Mouse (Mus musculus): Measurements from ENCODE around the gene Agap2.

Gene Agap2

DNA sequence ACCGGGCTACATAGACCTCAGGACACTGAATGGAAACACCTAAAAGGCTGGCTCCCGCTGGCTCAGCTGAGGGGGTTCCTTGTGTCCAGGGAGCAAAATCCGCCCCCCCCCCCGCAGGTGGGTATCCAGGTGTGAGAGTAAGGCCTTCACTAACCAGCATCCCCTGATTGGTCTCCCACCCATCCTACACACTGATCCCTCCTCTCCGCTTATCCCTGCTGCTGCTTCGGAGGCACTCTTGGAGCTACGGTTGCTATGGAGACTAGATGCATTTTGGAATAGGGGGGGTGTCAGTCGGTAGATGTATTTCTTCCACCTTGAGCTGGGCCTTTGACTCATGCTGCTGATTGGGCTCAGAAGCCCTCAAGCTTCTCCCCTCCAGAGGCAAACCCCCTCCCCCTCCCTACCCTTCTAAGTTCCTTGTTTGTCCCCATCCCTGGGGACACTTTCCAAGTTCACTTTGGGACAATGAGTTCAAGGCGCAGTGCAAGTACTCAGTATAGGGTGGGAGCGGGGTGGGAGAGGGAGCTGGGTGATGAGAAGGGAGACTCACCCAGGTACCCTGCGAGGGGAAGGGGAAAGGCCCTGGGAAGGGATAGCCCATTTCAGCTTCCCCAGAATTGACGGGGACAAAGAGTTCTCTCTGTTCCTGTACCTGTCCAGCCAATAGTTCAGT lies 3.1 kb downstream of the Agap2 start:
- DNase-seq, result no peak

GRCm38 (mm10) chr10:127078677-127079575 lies 3.8 kb downstream of the Agap2 start:
- peak; percentile 48 for DNase-seq

DNA sequence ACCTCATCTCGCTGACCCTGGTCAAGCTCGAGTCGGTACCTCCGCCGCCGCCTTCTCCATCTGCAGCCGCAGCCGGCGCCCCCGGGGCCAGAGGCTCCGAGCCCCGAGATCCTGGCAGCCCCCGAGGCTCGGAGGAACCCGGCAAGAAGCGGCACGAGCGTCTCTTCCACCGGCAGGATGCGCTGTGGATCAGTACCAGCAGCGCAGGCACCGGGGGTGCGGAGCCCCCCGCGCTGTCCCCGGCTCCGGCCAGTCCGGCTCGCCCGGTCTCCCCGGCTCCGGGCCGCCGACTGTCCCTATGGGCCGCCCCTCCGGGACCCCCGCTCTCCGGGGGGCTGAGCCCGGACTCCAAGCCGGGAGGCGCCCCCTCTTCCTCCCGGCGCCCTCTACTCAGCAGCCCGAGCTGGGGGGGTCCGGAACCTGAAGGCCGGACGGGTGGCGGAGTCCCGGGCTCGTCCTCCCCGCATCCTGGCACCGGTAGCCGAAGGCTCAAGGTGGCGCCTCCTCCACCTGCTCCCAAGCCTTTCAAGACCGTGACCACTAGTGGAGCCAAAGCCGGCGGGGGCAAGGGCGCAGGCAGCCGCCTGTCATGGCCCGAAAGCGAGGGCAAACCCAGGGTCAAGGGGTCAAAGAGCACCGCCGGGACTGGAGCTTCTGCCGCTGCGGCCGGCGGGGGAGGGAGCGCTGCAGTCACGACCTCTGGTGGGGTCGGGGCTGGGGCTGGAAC lies 4.7 kb downstream of the Agap2 start:
- DNase-seq, result no peak

DNA sequence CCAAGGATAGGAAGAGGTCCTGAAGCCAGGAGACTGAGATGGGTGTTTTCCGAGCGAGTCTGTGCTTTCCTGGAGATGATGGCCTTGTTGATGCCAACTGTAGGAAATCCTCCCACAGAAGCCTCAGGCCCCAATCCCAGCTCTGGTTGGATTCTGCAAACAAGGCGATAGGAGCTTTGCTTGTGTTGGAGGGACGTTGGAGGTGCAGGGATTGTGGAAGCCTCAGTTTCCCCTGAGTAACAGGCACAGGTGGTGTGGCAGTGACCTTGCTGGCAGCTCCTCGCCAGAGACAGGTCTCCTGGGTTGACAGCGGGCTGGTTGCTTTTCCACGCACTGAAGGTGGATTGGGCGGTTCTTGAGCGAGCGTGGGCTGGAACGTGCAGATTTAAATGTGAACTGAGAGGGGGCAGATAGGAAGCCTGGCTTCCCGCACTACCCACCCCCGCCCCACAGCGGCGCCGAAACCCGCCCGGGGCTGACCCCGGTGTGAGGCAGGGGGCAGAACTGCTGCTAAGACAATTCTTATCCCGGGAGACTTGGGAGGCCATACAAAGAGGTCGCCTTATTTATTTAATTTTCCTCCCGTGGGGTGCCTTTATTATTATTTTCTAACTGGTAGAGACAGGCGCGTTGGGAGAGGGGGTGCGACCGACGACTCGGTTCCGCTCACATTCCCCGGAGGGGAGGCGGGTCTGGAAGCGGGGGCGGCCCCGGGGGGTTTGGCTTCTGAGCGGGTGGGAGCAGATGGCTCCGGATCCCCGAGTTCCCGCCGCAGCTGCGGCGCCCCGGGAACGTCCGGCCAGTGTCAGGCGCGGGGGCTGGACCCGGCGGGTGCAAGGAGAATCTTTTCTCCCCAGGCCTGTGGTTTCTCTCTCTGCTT lies 6.1 kb downstream of the Agap2 start:
- peak; percentile 51 for DNase-seq

DNA sequence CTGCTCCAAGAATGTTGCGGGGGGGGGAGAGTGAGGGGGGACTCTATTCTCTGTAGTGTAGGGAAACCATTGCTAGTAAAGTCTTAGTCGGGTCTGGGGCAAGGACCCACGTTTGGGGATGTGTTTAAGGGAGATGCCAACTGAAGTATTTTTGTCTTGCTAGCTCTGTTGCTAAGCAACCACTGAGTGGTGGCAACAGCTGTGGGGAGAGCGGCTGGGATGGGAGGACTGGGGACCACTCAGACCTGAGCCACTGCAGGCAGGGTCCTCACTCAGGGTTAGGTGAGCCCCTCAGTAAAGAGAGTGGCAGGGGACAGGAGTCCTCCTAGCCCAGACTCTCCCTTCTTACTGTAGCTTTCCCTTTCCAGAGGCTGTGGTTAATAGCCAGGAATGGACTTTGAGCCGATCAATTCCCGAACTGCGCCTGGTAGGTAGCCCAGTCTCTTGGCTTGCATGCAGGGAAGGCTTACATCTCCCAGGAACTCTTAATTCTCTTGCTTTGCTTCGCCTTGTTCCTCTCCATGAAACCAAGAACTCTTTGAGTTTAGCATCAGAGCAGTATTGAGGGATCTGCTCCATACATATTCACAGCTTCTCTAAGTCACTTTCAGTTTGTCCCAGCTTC lies 7.0 kb downstream of the Agap2 start:
- DNase-seq, result no peak

GRCm38 (mm10) chr10:127083292-127083914 lies 8.3 kb downstream of the Agap2 start:
- DNase-seq, result no peak

GRCm38 (mm10) chr10:127083915-127084306 lies 8.8 kb downstream of the Agap2 start:
- no peak for DNase-seq

DNA sequence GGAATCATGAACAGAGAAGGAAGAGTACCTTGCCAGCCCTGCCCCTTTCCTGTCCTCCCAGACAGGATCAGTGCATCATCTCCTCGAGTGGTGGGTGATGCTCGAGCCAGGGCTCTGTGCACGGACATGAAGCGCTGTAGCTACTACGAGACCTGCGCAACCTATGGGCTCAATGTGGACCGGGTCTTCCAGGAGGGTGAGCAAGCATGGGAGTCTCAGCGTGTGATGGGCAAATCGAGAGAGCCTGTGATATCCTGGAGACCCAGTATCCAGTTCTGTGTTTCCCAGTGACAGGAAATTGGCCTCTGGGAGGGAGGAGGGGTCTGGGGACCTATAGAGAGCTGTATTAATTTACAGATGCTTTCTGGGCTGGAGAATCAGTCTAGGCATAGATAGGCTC lies 10.0 kb downstream of the Agap2 start:
- DNase-seq, result no peak

- DNase-seq, result no peak
Measured at GRCm38 (mm10) chr10:127085633-127086032, 10.5 kb downstream of the Agap2 start.

DNA sequence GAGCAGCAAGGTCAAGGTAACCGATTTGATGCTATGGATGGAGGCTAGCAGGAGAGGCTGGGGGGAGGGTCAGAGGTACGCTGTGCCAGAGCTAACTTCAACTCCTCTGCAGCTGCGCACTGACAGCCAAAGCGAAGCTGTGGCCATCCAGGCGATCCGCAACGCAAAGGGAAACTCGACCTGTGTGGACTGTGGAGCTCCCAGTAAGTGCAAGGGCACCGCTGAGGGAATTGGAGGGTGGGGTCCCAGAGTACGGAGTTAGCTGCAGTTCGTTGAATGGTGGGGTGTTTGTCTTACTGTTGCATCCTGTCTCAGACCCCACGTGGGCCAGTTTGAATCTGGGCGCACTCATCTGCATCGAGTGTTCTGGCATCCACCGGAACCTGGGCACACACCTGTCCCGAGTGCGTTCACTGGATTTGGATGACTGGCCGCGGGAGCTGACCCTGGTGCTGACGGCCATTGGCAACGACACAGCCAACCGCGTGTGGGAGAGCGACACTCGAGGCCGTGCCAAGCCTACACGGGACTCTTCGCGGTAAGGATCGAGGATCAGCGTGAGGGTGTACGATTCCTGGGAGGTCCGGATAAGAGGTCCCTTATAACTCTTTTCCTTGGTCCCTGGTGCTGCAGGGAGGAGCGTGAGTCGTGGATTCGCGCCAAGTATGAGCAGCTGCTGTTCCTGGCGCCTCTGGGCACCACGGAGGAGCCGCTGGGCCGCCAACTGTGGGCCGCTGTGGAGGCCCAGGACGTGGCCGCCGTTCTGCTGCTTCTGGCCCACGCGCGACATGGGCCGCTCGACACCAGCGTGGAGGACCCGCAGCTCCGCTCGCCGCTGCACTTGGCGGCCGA lies 15.7 kb downstream of the Agap2 start:
- DNase-seq, result peak; percentile 76

- DNase-seq, result no peak
Measured at GRCm38 (mm10) chr10:127091507-127092396, 16.7 kb downstream of the Agap2 start.

GRCm38 (mm10) chr10:127092742-127093141 lies 17.7 kb downstream of the Agap2 start:
- DNase-seq, result no peak

- DNase-seq, result no peak
Measured at GRCm38 (mm10) chr10:127094382-127094802, 19.3 kb downstream of the Agap2 start.

DNA sequence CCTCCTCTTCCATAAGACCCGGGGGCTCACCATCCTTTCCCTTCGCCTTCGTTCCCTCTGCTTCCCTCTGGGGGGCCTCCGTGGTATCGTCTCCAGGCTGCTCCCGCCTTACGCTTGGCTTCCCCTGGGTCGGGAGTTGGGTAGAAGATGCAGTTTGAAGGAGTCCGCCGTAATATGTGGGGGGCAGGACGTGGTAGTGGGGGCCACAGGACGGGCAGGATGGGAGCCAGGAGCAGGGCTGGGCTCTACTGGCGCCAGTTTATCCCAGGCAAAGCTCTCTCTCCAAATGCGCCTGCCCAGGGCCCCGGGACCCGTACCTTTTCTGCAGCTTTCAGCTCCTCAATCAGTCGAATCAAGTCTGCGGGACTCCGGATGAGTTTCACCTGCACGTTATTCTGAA lies 23.4 kb downstream of the Agap2 start:
- no peak for DNase-seq

- DNase-seq, result no peak
Measured at GRCm38 (mm10) chr10:127099191-127099590, 24.1 kb downstream of the Agap2 start.

DNA sequence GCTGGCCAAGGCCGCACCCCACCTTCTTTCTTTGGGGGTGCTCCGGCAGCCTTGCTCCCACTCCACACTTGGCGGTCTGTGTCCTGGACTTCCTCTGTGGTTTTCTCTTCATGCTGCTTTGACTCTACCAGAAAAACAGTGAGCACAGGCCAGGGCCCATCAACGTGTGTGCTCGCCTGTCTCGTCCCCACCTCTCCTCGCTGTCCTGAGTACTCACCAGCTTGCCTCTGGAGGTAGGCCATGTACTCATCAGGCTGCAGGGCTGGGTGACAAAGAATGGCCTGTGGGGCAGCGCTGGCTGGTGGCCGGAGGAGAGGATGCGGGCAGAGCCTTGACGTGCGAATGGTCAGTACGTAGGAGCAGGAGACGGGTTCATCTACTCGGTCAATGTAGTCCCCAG lies 24.8 kb downstream of the Agap2 start:
- no peak for DNase-seq

DNA sequence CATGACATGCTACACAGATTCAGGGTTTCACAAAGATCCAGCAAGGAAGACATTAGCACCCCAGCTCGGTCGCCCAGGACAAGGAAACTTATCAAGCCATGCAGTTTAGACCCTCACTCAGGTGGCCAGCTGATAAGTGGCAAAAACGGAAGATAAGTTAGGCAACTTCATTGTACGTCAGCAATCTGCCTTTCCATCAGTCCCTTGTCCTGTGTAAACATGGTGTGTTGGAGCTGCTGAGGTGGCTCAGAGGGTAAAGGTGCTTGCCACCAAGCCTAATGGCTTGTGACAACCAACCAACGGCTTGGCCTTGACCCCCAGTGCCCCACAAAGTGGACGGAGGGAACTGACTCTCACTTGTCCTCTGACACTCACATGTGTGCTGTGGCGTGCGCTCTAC lies 25.3 kb downstream of the Agap2 start:
- DNase-seq, result no peak

GRCm38 (mm10) chr10:127101151-127101550 lies 26.1 kb downstream of the Agap2 start:
- DNase-seq, result no peak

- DNase-seq, result no peak
Measured at GRCm38 (mm10) chr10:127103631-127104030, 28.5 kb downstream of the Agap2 start.
